Mouse (Mus musculus): ENCODE measurements around the gene Rgs9bp. TPM values are rescaled to one million over a fixed set of nuclear protein-coding genes. Genes with fewer than 3 reads are reported as not detected.
"Not testable (repeated sequence)": the region's sequence is repeated elsewhere in the genome, so short reads cannot be mapped to it uniquely, and the experiment has no call there.

Gene Rgs9bp
- total RNA-seq, 2 experiments from 2014 or later, result 0.06 TPM; not detected in 1

- DNase-seq, result no peak
- intact Hi-C loops (cut with DNase I), result no loop called here
- no peak; the same call in 1 of the 2 replicates for TF ChIP-seq CTCF (IDR thresholded peaks at IDR 0.05)
- H3K27ac ChIP-seq, result no peak within 1 kb of the TSS
- H3K4me3 ChIP-seq, result no peak within 1 kb of the TSS
Observed at GRCm38 (mm10) chr7:35537562-35537961, 47.8 kb downstream of the Rgs9bp start, which contains the start of gene Tdrd12. Gene Tdrd12 (minus strand): TSS chr7:35537745.

GRCm38 (mm10) chr7:35535750-35536512 lies 49.5 kb downstream of the Rgs9bp start:
- TF ChIP-seq CTCF (IDR thresholded peaks at IDR 0.05), result no peak
- DNase-seq, result no peak
- no peak overlapping the region for H3K27ac ChIP-seq
- intact Hi-C loops (cut with DNase I), result no loop called here
- no peak overlapping the region for H3K4me3 ChIP-seq

GRCm38 (mm10) chr7:35530544-35530943 lies 54.8 kb downstream of the Rgs9bp start:
- H3K27ac ChIP-seq; intact Hi-C loops (cut with DNase I); H3K4me3 ChIP-seq; DNase-seq: not testable (repeated sequence)

- intact Hi-C loops (cut with DNase I), result no loop called here
- TF ChIP-seq CTCF (IDR thresholded peaks at IDR 0.05), result no peak
- DNase-seq, result no peak
- Histone ChIP-seq H3K27ac (no peak overlapping the region), H3K4me3 (no peak overlapping the region)
Observed at GRCm38 (mm10) chr7:35530026-35530425, 55.4 kb downstream of the Rgs9bp start.

Other genes starting within 250 kb of the Rgs9bp start
- gene Faap24, start 188.7 kb downstream of the Rgs9bp start, total RNA-seq (2021), result under 1 TPM; 0.75 to 0.92 TPM
- 1 to 10 TPM; 7.4 to 7.9 TPM for gene Cep89, start 188.5 kb downstream of the Rgs9bp start, total RNA-seq (2021)
- not detected for gene Slc7a9, start 136.8 kb downstream of the Rgs9bp start, total RNA-seq (2021)
- gene Tdrd12, start 47.8 kb downstream of the Rgs9bp start, total RNA-seq (2021), result not detected
- gene Nudt19, start 29.3 kb downstream of the Rgs9bp start, total RNA-seq (2021), result 10 to 100 TPM; 51.9 to 52.4 TPM
- gene Ankrd27, start 662 bp upstream of the Rgs9bp start, total RNA-seq (2021), result 10 to 100 TPM; 11.0 to 11.5 TPM
- gene Pdcd5, start 61.9 kb upstream of the Rgs9bp start, total RNA-seq (2021), result 100 to 1,000 TPM; 150 to 159 TPM
- gene Dpy19l3, start 168.9 kb upstream of the Rgs9bp start, total RNA-seq (2021), result 1 to 10 TPM; 5.8 to 7.1 TPM
- 10 to 100 TPM; 17.9 to 18.5 TPM for gene Zfp507, start 217.4 kb upstream of the Rgs9bp start, total RNA-seq (2021)